In genomic region chr7:3706343-3706934, GRCm38 (mm10) we compare ENCODE assay signal across 8 mouse cellular contexts. TPM values are rescaled to one million over a fixed set of nuclear protein-coding genes. Genes with fewer than 3 reads are reported as not detected.
DNase-seq lines count a peak whose midpoint lies in the region; ATAC-seq and TF ChIP-seq lines count a peak whose summit lies in the region.

No protein-coding gene starts in this region.

- no peak for TF ChIP-seq CTCF in spleen, adult 2 months (IDR thresholded peaks at IDR 0.05; ENCODE audit: extremely low read depth, insufficient read depth, insufficient read length, insufficient replicate concordance)
- TF ChIP-seq CTCF in stomach, postnatal 0 days (IDR thresholded peaks at IDR 0.05; ENCODE audit: low read depth): no peak

- H3K4me1 ChIP-seq in spleen, adult 2 months (ENCODE audit: control insufficient read depth, insufficient read depth, insufficient read length): peaks cover 7% of the 10 kb centered on the region; the same call in 1 of the 2 replicates
- H3K4me1 ChIP-seq in liver, embryonic 15.5 days (replicated peaks): peaks cover 31% of the 10 kb centered on the region
- H3K4me1 ChIP-seq in stomach, postnatal 0 days (replicated peaks; ENCODE audit: control insufficient read depth, insufficient read depth): peaks cover 4% of the 10 kb centered on the region; the same call in 1 of the 2 replicates

- peak overlapping the region; percentile 66 for H3K9ac ChIP-seq in liver, embryonic 15.5 days
- peak overlapping the region; percentile 82; the same call in 1 of the 2 replicates for H3K9ac ChIP-seq in stomach, postnatal 0 days (ENCODE audit: low read length)

- no peaks in the 10 kb centered on the region for H3K9me3 ChIP-seq in liver, embryonic 15.5 days (replicated peaks)
- no peaks in the 10 kb centered on the region for H3K9me3 ChIP-seq in stomach, postnatal 0 days (ENCODE audit: control insufficient read depth, low read length)

- 0 out of 2 replicates have a peak, but pooled peaks have one; percentile 0 for ATAC-seq in granulocyte monocyte progenitor cell, adult 5-6 weeks (replicated peaks; ENCODE audit: poor library complexity, severe bottlenecking)
- no peak for ATAC-seq in liver, embryonic 15.5 days (ENCODE audit: insufficient read depth)
- no peak; the same call in 1 of the 2 replicates for ATAC-seq in stomach, postnatal 0 days (ENCODE audit: low FRiP score, low TSS enrichment)
- no peak for ATAC-seq in inflammation-experienced regulatory T-cells, adult 6 months

- H3K27me3 ChIP-seq in spleen, adult 2 months (ENCODE audit: control insufficient read depth, insufficient read depth, low read length): no peaks in the 10 kb centered on the region
- H3K27me3 ChIP-seq in liver, embryonic 15.5 days: no peaks in the 10 kb centered on the region
- no peaks in the 10 kb centered on the region for H3K27me3 ChIP-seq in stomach, postnatal 0 days (ENCODE audit: control insufficient read depth, insufficient read depth, low read length)

- no peak overlapping the region for H3K4me3 ChIP-seq in spleen, adult 2 months (ENCODE audit: extremely low read depth, insufficient read depth, insufficient read length)
- peak overlapping the region; percentile 75 for H3K4me3 ChIP-seq in liver, embryonic 15.5 days (replicated peaks)
- H3K4me3 ChIP-seq in stomach, postnatal 0 days (ENCODE audit: low read depth, low read length): no peak overlapping the region

- no peak for TF ChIP-seq EP300 in stomach, postnatal 0 days (optimal IDR thresholded peaks at IDR 0.05)

- peaks cover 18% of the 10 kb centered on the region for H3K36me3 ChIP-seq in spleen, adult 2 months (ENCODE audit: control insufficient read depth, insufficient read depth, low read length)
- H3K36me3 ChIP-seq in liver, embryonic 15.5 days (replicated peaks): peaks cover 35% of the 10 kb centered on the region
- peaks cover 8% of the 10 kb centered on the region for H3K36me3 ChIP-seq in stomach, postnatal 0 days (ENCODE audit: control insufficient read depth, insufficient read depth, low read length)

- WGBS in spleen, adult 2 months: 52% methylated on average over 11 of the region's 11 CpGs
- 30% methylated on average over 11 of the region's 11 CpGs for WGBS in liver, embryonic 15.5 days (ENCODE audit: insufficient replicate concordance)
- WGBS in stomach, postnatal 0 days: 33% methylated on average over 11 of the region's 11 CpGs

- DNase-seq in spleen, adult 2 months (ENCODE audit: low read depth in 1 of 2, low spot score in 2 of 2): no peak
- DNase-seq in spleen, postnatal 4 days (ENCODE audit: low spot score in 2 of 2): no peak
- DNase-seq in stomach, postnatal 0 days (ENCODE audit: low spot score): no peak
- no peak for DNase-seq in layer of hippocampus, postnatal 14 days (ENCODE audit: low spot score in 2 of 2)
- DNase-seq in thymus, postnatal 10 days (ENCODE audit: low spot score in 2 of 2): no peak

- H3K27ac ChIP-seq in spleen, adult 2 months (ENCODE audit: insufficient read depth, low read length): peak overlapping the region; percentile 63
- H3K27ac ChIP-seq in liver, embryonic 15.5 days (replicated peaks): peak overlapping the region; percentile 93
- peak overlapping the region; percentile 19 for H3K27ac ChIP-seq in stomach, postnatal 0 days (replicated peaks)

- H3K4me2 ChIP-seq in liver, embryonic 15.5 days: peak overlapping the region; percentile 83
- peak overlapping the region; percentile 73; the same call in 1 of the 2 replicates for H3K4me2 ChIP-seq in stomach, postnatal 0 days (replicated peaks; ENCODE audit: low read depth)

- TF ChIP-seq POLR2A in spleen, adult 2 months (IDR thresholded peaks at IDR 0.05; ENCODE audit: low read depth, low read length): no peak

RNA-seq across cellular contexts. Expression of gene Rps9, which starts 2.6 kb away (rescaled TPM):
- polyA plus RNA-seq in spleen, adult 2 months (2012; rRNA removed): 1,349 and 2,225 TPM in 2 replicates
- 3,458 and 3,628 TPM in 2 replicates for total RNA-seq in granulocyte monocyte progenitor cell, adult 5-6 weeks (2014; fragmentation: Nextera tagmentation)
- total RNA-seq in granulocyte monocyte progenitor cell, adult 5-6 weeks (2017): 1,516 and 1,598 TPM in 2 replicates
- polyA plus RNA-seq in liver, embryonic 15.5 days (2015; fragmentation: Nextera tagmentation; extraction: Ambion mirVana): 692 and 790 TPM in 2 replicates
- 1,098 and 1,141 TPM in 2 replicates for polyA plus RNA-seq in stomach, postnatal 0 days (2015; fragmentation: Nextera tagmentation; extraction: Ambion mirVana)
- polyA plus RNA-seq in inflammation-experienced regulatory T-cells, adult 6 months (2017; shearing (Covaris generic)): 1,000 to 10,000 TPM; 2,959 to 5,702 (median 4,871) TPM
- total RNA-seq in layer of hippocampus, postnatal 14 days (2021): 100 to 1,000 TPM; 432 to 494 TPM

RNA-seq across cellular contexts. Expression of gene Mboat7, which starts 13.1 kb away (rescaled TPM):
- polyA plus RNA-seq in spleen, adult 2 months (2012; rRNA removed): 57.0 and 57.2 TPM in 2 replicates
- 63.5 and 76.3 TPM in 2 replicates for total RNA-seq in granulocyte monocyte progenitor cell, adult 5-6 weeks (2014; fragmentation: Nextera tagmentation)
- total RNA-seq in granulocyte monocyte progenitor cell, adult 5-6 weeks (2017): 22.6 and 38.3 TPM in 2 replicates
- 20.9 and 24.1 TPM in 2 replicates for polyA plus RNA-seq in liver, embryonic 15.5 days (2015; fragmentation: Nextera tagmentation; extraction: Ambion mirVana)
- polyA plus RNA-seq in stomach, postnatal 0 days (2015; fragmentation: Nextera tagmentation; extraction: Ambion mirVana): 27.1 and 28.3 TPM in 2 replicates
- polyA plus RNA-seq in inflammation-experienced regulatory T-cells, adult 6 months (2017; shearing (Covaris generic)): 10 to 100 TPM; 19.1 to 30.5 (median 20.5) TPM
- 100 to 1,000 TPM; 121 to 124 TPM for total RNA-seq in layer of hippocampus, postnatal 14 days (2021)

RNA-seq across cellular contexts. Expression of gene Pirb, which starts 13.8 kb away (rescaled TPM):
- 51.9 and 72.4 TPM in 2 replicates for polyA plus RNA-seq in spleen, adult 2 months (2012; rRNA removed)
- 3.8 TPM in 1 of 2 replicates, not detected in the other for total RNA-seq in granulocyte monocyte progenitor cell, adult 5-6 weeks (2014; fragmentation: Nextera tagmentation)
- total RNA-seq in granulocyte monocyte progenitor cell, adult 5-6 weeks (2017): 3.1 and 3.3 TPM in 2 replicates
- 5.1 and 6.3 TPM in 2 replicates for polyA plus RNA-seq in liver, embryonic 15.5 days (2015; fragmentation: Nextera tagmentation; extraction: Ambion mirVana)
- 0.82 and 1.0 TPM in 2 replicates for polyA plus RNA-seq in stomach, postnatal 0 days (2015; fragmentation: Nextera tagmentation; extraction: Ambion mirVana)
- polyA plus RNA-seq in inflammation-experienced regulatory T-cells, adult 6 months (2017; shearing (Covaris generic)): 1 to 10 TPM in 1 of 3 experiments, under 1 TPM in 2; 0.15 to 2.4 (median 0.33) TPM
- under 1 TPM; 0.12 to 0.32 TPM for total RNA-seq in layer of hippocampus, postnatal 14 days (2021)

RNA-seq across cellular contexts. Expression of gene Tsen34, which starts 13.8 kb away (rescaled TPM):
- polyA plus RNA-seq in spleen, adult 2 months (2012; rRNA removed): 29.2 and 47.1 TPM in 2 replicates
- 21.2 and 28.7 TPM in 2 replicates for total RNA-seq in granulocyte monocyte progenitor cell, adult 5-6 weeks (2014; fragmentation: Nextera tagmentation)
- total RNA-seq in granulocyte monocyte progenitor cell, adult 5-6 weeks (2017): 31.6 and 37.5 TPM in 2 replicates
- 43.9 and 55.1 TPM in 2 replicates for polyA plus RNA-seq in liver, embryonic 15.5 days (2015; fragmentation: Nextera tagmentation; extraction: Ambion mirVana)
- 143 TPM in 2 replicates for polyA plus RNA-seq in stomach, postnatal 0 days (2015; fragmentation: Nextera tagmentation; extraction: Ambion mirVana)
- 1 to 10 TPM; 7.0 to 9.4 (median 9.1) TPM for polyA plus RNA-seq in inflammation-experienced regulatory T-cells, adult 6 months (2017; shearing (Covaris generic))
- 10 to 100 TPM; 70.0 to 74.8 TPM for total RNA-seq in layer of hippocampus, postnatal 14 days (2021)

RNA-seq across cellular contexts. Expression of gene Tmc4, which starts 29.1 kb away (rescaled TPM):
- polyA plus RNA-seq in spleen, adult 2 months (2012; rRNA removed): 7.6 and 8.4 TPM in 2 replicates
- 4.7 and 11.5 TPM in 2 replicates for total RNA-seq in granulocyte monocyte progenitor cell, adult 5-6 weeks (2014; fragmentation: Nextera tagmentation)
- total RNA-seq in granulocyte monocyte progenitor cell, adult 5-6 weeks (2017): 2.2 and 2.3 TPM in 2 replicates
- 4.0 and 5.1 TPM in 2 replicates for polyA plus RNA-seq in liver, embryonic 15.5 days (2015; fragmentation: Nextera tagmentation; extraction: Ambion mirVana)
- polyA plus RNA-seq in stomach, postnatal 0 days (2015; fragmentation: Nextera tagmentation; extraction: Ambion mirVana): 70.1 and 77.4 TPM in 2 replicates
- polyA plus RNA-seq in inflammation-experienced regulatory T-cells, adult 6 months (2017; shearing (Covaris generic)): 10 to 100 TPM in 1 of 3 experiments, 1 to 10 TPM in 2; 5.5 to 14.4 (median 8.9) TPM
- 1 to 10 TPM; 3.2 to 3.5 TPM for total RNA-seq in layer of hippocampus, postnatal 14 days (2021)

Comparison
In these comparisons a context has a peak if more than half of its experiments do, and no peak if none do; other contexts are left out.
1. H3K27ac ChIP-seq: peak in every context shown above with its lines; median percentile 93 in liver, embryonic 15.5 days; 63 in spleen, adult 2 months; 19 in stomach, postnatal 0 days.